Mouse (Mus musculus) megakaryocyte, embryonic 14.5 days (primary cell): ENCODE measurements around the gene Wars.

Source experiments
- FLI1 ChIP-seq: IDR thresholded peaks from 2 replicates; pipeline ENCODE4 v1.6.1; 2012; ENCODE audit warnings: low read length, inconsistent platforms, mixed read lengths
- GATA1 ChIP-seq: IDR thresholded peaks from 3 replicates; pipeline ENCODE4 v1.6.1; 2012; ENCODE audit warnings: mixed read lengths, low read length, inconsistent platforms, borderline replicate concordance

- TF ChIP-seq FLI1: no peak
- TF ChIP-seq GATA1: no peak
Observed at GRCm38 (mm10) chr12:108936834-108937233, 42.9 kb upstream of the Wars start.
